Mouse (Mus musculus): Measurements from ENCODE around the gene Dst.
A peak's percentile ranks its signal among the peaks of the same experiment; 100 is the strongest.

- TF ChIP-seq EP300 (IDR thresholded peaks at IDR 0.05; ENCODE audit: low read depth): no peak
- 0 out of 2 replicates have a peak, but pooled peaks have one; percentile 3 for TF ChIP-seq CTCF (IDR thresholded peaks at IDR 0.05; ENCODE audit: low read depth)
These were observed 420.6 kb downstream of the Dst start for GRCm38 (mm10) chr1:34328606-34329005.

All from heart, postnatal 0 days (tissue).